Mouse (Mus musculus): Measurements from ENCODE around the gene Ltb4r2. TPM values are rescaled to one million over a fixed set of nuclear protein-coding genes. Genes with fewer than 3 reads are reported as not detected.

The Ltb4r2 gene
- polyA plus RNA-seq, 1 experiment from 2014 or later: 1.8 TPM

DNA sequence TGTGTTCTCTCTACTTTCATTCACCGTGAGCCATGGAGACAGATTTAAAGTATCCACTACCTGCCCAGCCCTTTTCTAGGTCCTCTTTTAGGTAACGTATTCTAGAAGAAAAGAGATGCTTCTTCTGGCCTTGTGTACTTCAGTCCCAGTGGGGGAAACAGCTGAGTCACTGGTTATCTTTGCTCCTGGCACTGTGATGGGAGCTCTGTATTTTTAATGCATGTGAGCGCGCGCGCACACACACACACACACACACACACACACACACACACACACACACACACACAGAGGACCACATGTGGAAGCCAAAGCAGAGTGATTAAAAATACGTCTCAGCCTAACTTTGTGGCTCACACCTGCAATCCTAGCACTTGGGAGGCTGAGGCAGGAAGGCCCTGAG, 37.8 kb upstream of the Ltb4r2 start:
- H3K4me1 ChIP-seq (ENCODE audit: insufficient read depth): peaks cover 28% of the 10 kb centered on the region
- 75% methylated on average over 7 of the region's 7 CpGs for WGBS (ENCODE audit: insufficient replicate concordance)

GRCm38 (mm10) chr14:55724411-55724871, 36.8 kb upstream of the Ltb4r2 start:
- no peak overlapping the region for H3K9ac ChIP-seq (replicated peaks)
- H3K36me3 ChIP-seq (replicated peaks; ENCODE audit: insufficient read depth, low read length): peaks cover 3% of the 10 kb centered on the region; the same call in 1 of the 2 replicates
- 15% methylated on average over 8 of the region's 8 CpGs for WGBS (ENCODE audit: insufficient replicate concordance)
- peak; percentile 62 for DNase-seq
- no peaks in the 10 kb centered on the region for H3K9me3 ChIP-seq (ENCODE audit: low read length)
- peaks cover 28% of the 10 kb centered on the region for H3K4me1 ChIP-seq (ENCODE audit: insufficient read depth)
- TF ChIP-seq EP300 (IDR thresholded peaks at IDR 0.05; ENCODE audit: low read depth) (peak; percentile 65), CTCF (IDR thresholded peaks at IDR 0.05; ENCODE audit: low read depth) (no peak)
- H3K27me3 ChIP-seq (ENCODE audit: insufficient read depth, low read length): no peaks in the 10 kb centered on the region
- peak overlapping the region; percentile 24; the same call in 1 of the 2 replicates for H3K27ac ChIP-seq (ENCODE audit: low read depth)
- H3K4me2 ChIP-seq (ENCODE audit: low read depth, low read length): peak overlapping the region; percentile 5; the same call in 1 of the 2 replicates
- ATAC-seq: peak; percentile 5; the same call in 1 of the 2 replicates
- H3K4me3 ChIP-seq (ENCODE audit: low read depth, low read length): no peak overlapping the region

More for the DNA sequence above, 37.8 kb upstream of the Ltb4r2 start:
- DNase-seq (no peak), ATAC-seq (no peak)
- Histone ChIP-seq H3K4me3 (ENCODE audit: low read depth, low read length) (no peak overlapping the region), H3K27ac (ENCODE audit: low read depth) (peak overlapping the region; percentile 93; the same call in 1 of the 2 replicates), H3K4me2 (ENCODE audit: low read depth, low read length) (no peak overlapping the region), H3K36me3 (replicated peaks; ENCODE audit: insufficient read depth, low read length) (peaks cover 6% of the 10 kb centered on the region; the same call in 1 of the 2 replicates), H3K9me3 (ENCODE audit: low read length) (no peaks in the 10 kb centered on the region), H3K9ac (replicated peaks) (no peak overlapping the region), H3K27me3 (ENCODE audit: insufficient read depth, low read length) (no peaks in the 10 kb centered on the region)
- TF ChIP-seq EP300 (IDR thresholded peaks at IDR 0.05; ENCODE audit: low read depth) (no peak), CTCF (IDR thresholded peaks at IDR 0.05; ENCODE audit: low read depth) (no peak)

- Histone ChIP-seq H3K9me3 (ENCODE audit: low read length) (no peaks in the 10 kb centered on the region), H3K4me1 (ENCODE audit: insufficient read depth) (peaks cover 25% of the 10 kb centered on the region), H3K9ac (replicated peaks) (no peak overlapping the region), H3K27ac (ENCODE audit: low read depth) (no peak overlapping the region), H3K4me3 (ENCODE audit: low read depth, low read length) (no peak overlapping the region), H3K27me3 (ENCODE audit: insufficient read depth, low read length) (no peaks in the 10 kb centered on the region), H3K4me2 (ENCODE audit: low read depth, low read length) (no peak overlapping the region), H3K36me3 (replicated peaks; ENCODE audit: insufficient read depth, low read length) (no peaks in the 10 kb centered on the region)
- ATAC-seq: no peak
- DNase-seq: no peak
- TF ChIP-seq CTCF (IDR thresholded peaks at IDR 0.05; ENCODE audit: low read depth) (no peak), EP300 (IDR thresholded peaks at IDR 0.05; ENCODE audit: low read depth) (no peak)
Observed at GRCm38 (mm10) chr14:55726261-55726660, 35.0 kb upstream of the Ltb4r2 start.

GRCm38 (mm10) chr14:55727889-55728685, 33.1 kb upstream of the Ltb4r2 start:
- Histone ChIP-seq H3K27ac (ENCODE audit: low read depth) (0 out of 2 replicates have a peak overlapping the region, but pooled peaks have one; percentile 3), H3K4me2 (ENCODE audit: low read depth, low read length) (no peak overlapping the region), H3K9me3 (ENCODE audit: low read length) (no peaks in the 10 kb centered on the region), H3K27me3 (ENCODE audit: insufficient read depth, low read length) (no peaks in the 10 kb centered on the region), H3K9ac (replicated peaks) (no peak overlapping the region), H3K4me1 (ENCODE audit: insufficient read depth) (peaks cover 13% of the 10 kb centered on the region), H3K36me3 (replicated peaks; ENCODE audit: insufficient read depth, low read length) (no peaks in the 10 kb centered on the region), H3K4me3 (ENCODE audit: low read depth, low read length) (no peak overlapping the region)
- ATAC-seq (no peak), DNase-seq (no peak)
- TF ChIP-seq CTCF (IDR thresholded peaks at IDR 0.05; ENCODE audit: low read depth) (no peak), EP300 (IDR thresholded peaks at IDR 0.05; ENCODE audit: low read depth) (no peak)
- 56% methylated on average over 8 of the region's 8 CpGs for WGBS (ENCODE audit: insufficient replicate concordance)

DNA sequence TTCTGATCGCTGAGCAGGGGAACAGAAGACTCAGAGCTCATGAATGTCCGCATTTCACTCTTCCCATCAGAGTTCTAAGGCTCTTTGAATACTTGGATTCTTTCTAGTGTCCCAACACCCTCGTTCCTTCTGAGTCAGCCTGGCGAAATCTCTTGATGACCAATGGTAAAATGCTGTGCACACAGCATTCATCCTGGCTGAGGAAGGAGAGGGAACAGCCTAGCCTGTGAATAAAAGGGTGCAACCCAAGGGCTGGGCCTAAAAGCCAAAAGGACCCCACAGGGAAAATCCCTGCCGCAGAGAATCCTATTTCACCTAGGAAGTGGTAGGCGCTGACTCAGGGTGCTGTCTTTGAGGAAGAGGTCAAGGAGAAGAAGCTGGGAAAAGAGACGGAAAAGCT, 31.1 kb upstream of the Ltb4r2 start:
- Histone ChIP-seq H3K4me3 (ENCODE audit: low read depth, low read length) (no peak overlapping the region), H3K27ac (ENCODE audit: low read depth) (no peak overlapping the region), H3K36me3 (replicated peaks; ENCODE audit: insufficient read depth, low read length) (no peaks in the 10 kb centered on the region), H3K4me2 (ENCODE audit: low read depth, low read length) (no peak overlapping the region), H3K9ac (replicated peaks) (no peak overlapping the region), H3K27me3 (ENCODE audit: insufficient read depth, low read length) (no peaks in the 10 kb centered on the region), H3K4me1 (ENCODE audit: insufficient read depth) (peaks cover 8% of the 10 kb centered on the region), H3K9me3 (ENCODE audit: low read length) (no peaks in the 10 kb centered on the region)
- DNase-seq (no peak), ATAC-seq (no peak)
- TF ChIP-seq EP300 (IDR thresholded peaks at IDR 0.05; ENCODE audit: low read depth) (no peak), CTCF (IDR thresholded peaks at IDR 0.05; ENCODE audit: low read depth) (no peak)
- 74% methylated on average over 7 of the region's 7 CpGs for WGBS (ENCODE audit: insufficient replicate concordance)

DNA sequence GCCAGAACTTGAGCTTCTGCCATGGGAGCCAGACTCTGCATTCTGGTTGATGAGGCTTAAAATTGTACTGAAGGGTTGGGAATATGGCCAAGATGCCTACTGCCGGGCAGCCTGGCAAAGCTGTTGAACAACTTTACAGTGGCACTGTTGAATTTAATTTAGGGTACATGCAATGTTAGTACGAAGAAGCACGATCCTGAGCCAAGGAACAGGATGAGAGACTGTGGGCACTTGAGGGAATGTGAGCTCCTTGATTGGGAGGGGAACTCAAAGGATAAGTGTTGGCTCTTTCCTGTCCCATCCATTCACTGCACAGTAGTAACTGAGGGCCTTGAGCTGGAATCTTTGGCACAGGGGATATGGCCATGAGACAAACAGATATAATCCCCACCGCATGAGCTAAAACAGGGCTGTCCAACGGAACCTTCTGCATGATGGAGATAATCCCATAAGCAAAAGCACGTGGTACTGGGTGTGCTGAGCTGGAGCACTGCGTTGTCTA, 30.6 kb upstream of the Ltb4r2 start:
- no peak overlapping the region for H3K4me2 ChIP-seq (ENCODE audit: low read depth, low read length)
- peak; percentile 25; the same call in 1 of the 2 replicates for ATAC-seq
- WGBS (ENCODE audit: insufficient replicate concordance): 71% methylated on average over 7 of the region's 7 CpGs
- H3K4me3 ChIP-seq (ENCODE audit: low read depth, low read length): no peak overlapping the region
- TF ChIP-seq CTCF (IDR thresholded peaks at IDR 0.05; ENCODE audit: low read depth): no peak
- peaks cover 3% of the 10 kb centered on the region for H3K4me1 ChIP-seq (ENCODE audit: insufficient read depth)
- DNase-seq: no peak
- no peaks in the 10 kb centered on the region for H3K9me3 ChIP-seq (ENCODE audit: low read length)
- no peak overlapping the region for H3K9ac ChIP-seq (replicated peaks)
- no peaks in the 10 kb centered on the region for H3K27me3 ChIP-seq (ENCODE audit: insufficient read depth, low read length)
- H3K27ac ChIP-seq (ENCODE audit: low read depth): no peak overlapping the region
- H3K36me3 ChIP-seq (replicated peaks; ENCODE audit: insufficient read depth, low read length): no peaks in the 10 kb centered on the region
